Mouse (Mus musculus) stomach, postnatal 0 days (tissue): ENCODE results near the gene Ada.

Experiments used
- CTCF ChIP-seq: IDR thresholded peaks from 2 replicates; pipeline ENCODE4 v1.5.1; 2016; ENCODE audit warnings: antibody characterized with exemption, low read depth, mild to moderate bottlenecking, moderate library complexity
- EP300 ChIP-seq: optimal IDR thresholded peaks from 2 replicates; pipeline ENCODE3; 2016; ENCODE audit warnings: antibody characterized with exemption

GRCm38 (mm10) chr2:163689771-163690170, 60.3 kb downstream of the Ada start:
- no peak for TF ChIP-seq EP300
- no peak for TF ChIP-seq CTCF
